Mouse (Mus musculus) heart, embryonic 12.5 days (tissue): Measurements from ENCODE around the gene Gm20661. TPM values are rescaled to one million over a fixed set of nuclear protein-coding genes. Genes with fewer than 3 reads are reported as not detected.

Experiments
- ATAC-seq: fragments of 200-750 bp; cut with Nextera tagmentation; 2 replicates; pipeline ENCODE4 v1.8.0; 2017; ENCODE audit warnings: moderate TSS enrichment, moderate library complexity; ENCODE audit not compliant: insufficient number of reproducible peaks, low FRiP score
- H3K27ac ChIP-seq: fragments of 300-500 bp; sonication (generic); 2 replicates; pipeline ENCODE4 v1.5.1; 2016; ENCODE audit warnings: mild to moderate bottlenecking, moderate library complexity; ENCODE audit not compliant: poor library complexity, severe bottlenecking
- H3K27me3 ChIP-seq: fragments of 300-500 bp; sonication (generic); replicated peaks from 2 replicates; pipeline ENCODE4 v1.6.1; 2016; ENCODE audit warnings: mild to moderate bottlenecking, moderate library complexity
- H3K36me3 ChIP-seq: fragments of 300-500 bp; sonication (generic); 2 replicates; pipeline ENCODE4 v1.6.1; 2016; ENCODE audit warnings: mild to moderate bottlenecking, moderate library complexity
- H3K4me1 ChIP-seq: fragments of 300-500 bp; sonication (generic); replicated peaks from 2 replicates; pipeline ENCODE4 v1.6.1; 2016; ENCODE audit warnings: mild to moderate bottlenecking
- H3K4me2 ChIP-seq: fragments of 300-500 bp; sonication (generic); 2 replicates; pipeline ENCODE4 v1.6.1; 2016; ENCODE audit warnings: mild to moderate bottlenecking, moderate library complexity
- H3K4me3 ChIP-seq: fragments of 300-500 bp; sonication (generic); 2 replicates; pipeline ENCODE4 v1.5.1; 2016; ENCODE audit warnings: mild to moderate bottlenecking
- H3K9ac ChIP-seq: fragments of 300-500 bp; sonication (generic); 2 replicates; pipeline ENCODE4 v1.6.1; 2016; ENCODE audit warnings: mild to moderate bottlenecking, moderate library complexity
- H3K9me3 ChIP-seq: fragments of 300-500 bp; sonication (generic); replicated peaks from 2 replicates; pipeline ENCODE4 v1.6.1; 2016; ENCODE audit warnings: mild to moderate bottlenecking, moderate library complexity
- WGBS: fragments of 180-500 bp; shearing (Covaris S2); methylation state at CpG from one replicate; pipeline ENCODE4 v1.1.7; 2016; 5-methylcytosine and 5-hydroxymethylcytosine counted together
- polyA plus RNA-seq: library from polyadenylated mRNA; unstranded; fragments of >200 nt; fragmentation: Nextera tagmentation; extraction: Ambion mirVana; gene quantifications from 2 replicates; pipeline ENCODE4 v1.2.1, GENCODE M21; 2016

Gene Gm20661
- polyA plus RNA-seq, 1 experiment from 2014 or later: 4.4 TPM

GRCm38 (mm10) chr9:107950460-107951355, 32.1 kb upstream of the Gm20661 start:
- 13% methylated on average over 45 of the region's 45 CpGs for WGBS
- peak overlapping the region; percentile 64 for H3K27ac ChIP-seq
- peak overlapping the region; percentile 86 for H3K4me3 ChIP-seq
- H3K27me3 ChIP-seq: 0 out of 2 replicates have a peak, but pooled peaks cover 3% of the 10 kb centered on the region
- no peaks in the 10 kb centered on the region for H3K36me3 ChIP-seq
- peak overlapping the region; percentile 73 for H3K9ac ChIP-seq
- H3K4me2 ChIP-seq: peak overlapping the region; percentile 79
- peaks cover 17% of the 10 kb centered on the region for H3K4me1 ChIP-seq
- ATAC-seq: peak; percentile 87
- no peaks in the 10 kb centered on the region for H3K9me3 ChIP-seq

- 66% methylated on average over 6 of the region's 6 CpGs for WGBS
These were observed 27.1 kb upstream of the Gm20661 start for GRCm38 (mm10) chr9:107955613-107956289.

GRCm38 (mm10) chr9:107957141-107957540, 25.7 kb upstream of the Gm20661 start:
- Histone ChIP-seq H3K4me1 (peaks cover 14% of the 10 kb centered on the region), H3K4me2 (no peak overlapping the region), H3K4me3 (no peak overlapping the region), H3K9me3 (no peaks in the 10 kb centered on the region), H3K27me3 (no peaks in the 10 kb centered on the region), H3K9ac (no peak overlapping the region), H3K27ac (no peak overlapping the region), H3K36me3 (peaks cover 56% of the 10 kb centered on the region)
- WGBS: 63% methylated on average over 6 of the region's 6 CpGs
- no peak for ATAC-seq

More at GRCm38 (mm10) chr9:107955613-107956289, 27.1 kb upstream of the Gm20661 start:
- H3K4me1 ChIP-seq: peaks cover 17% of the 10 kb centered on the region
- no peak overlapping the region for H3K4me3 ChIP-seq
- no peak for ATAC-seq
- H3K9ac ChIP-seq: no peak overlapping the region
- no peaks in the 10 kb centered on the region for H3K9me3 ChIP-seq
- no peak overlapping the region for H3K4me2 ChIP-seq
- peaks cover 44% of the 10 kb centered on the region for H3K36me3 ChIP-seq
- no peak overlapping the region for H3K27ac ChIP-seq
- no peaks in the 10 kb centered on the region for H3K27me3 ChIP-seq

GRCm38 (mm10) chr9:107959896-107960295, 23.0 kb upstream of the Gm20661 start:
- ATAC-seq: no peak
- H3K27me3 ChIP-seq: no peaks in the 10 kb centered on the region

GRCm38 (mm10) chr9:107960928-107961327, 21.9 kb upstream of the Gm20661 start:
- ATAC-seq: no peak
- WGBS: 70% methylated on average over 4 of the region's 4 CpGs
- no peak overlapping the region for H3K9ac ChIP-seq
- no peak overlapping the region for H3K4me3 ChIP-seq
- no peaks in the 10 kb centered on the region for H3K9me3 ChIP-seq
- peaks cover 64% of the 10 kb centered on the region for H3K36me3 ChIP-seq
- peaks cover 17% of the 10 kb centered on the region for H3K4me1 ChIP-seq
- no peaks in the 10 kb centered on the region for H3K27me3 ChIP-seq
- no peak overlapping the region for H3K27ac ChIP-seq
- H3K4me2 ChIP-seq: no peak overlapping the region

More at GRCm38 (mm10) chr9:107959896-107960295, 23.0 kb upstream of the Gm20661 start:
- H3K4me2 ChIP-seq: no peak overlapping the region
- H3K36me3 ChIP-seq: peaks cover 65% of the 10 kb centered on the region
- no peaks in the 10 kb centered on the region for H3K9me3 ChIP-seq
- no peak overlapping the region for H3K4me3 ChIP-seq
- WGBS: 73% methylated on average over 6 of the region's 6 CpGs
- H3K27ac ChIP-seq: no peak overlapping the region
- no peak overlapping the region for H3K9ac ChIP-seq
- peaks cover 23% of the 10 kb centered on the region for H3K4me1 ChIP-seq

- no peak overlapping the region for H3K9ac ChIP-seq
- no peak overlapping the region for H3K4me3 ChIP-seq
- peaks cover 63% of the 10 kb centered on the region for H3K36me3 ChIP-seq
- H3K4me1 ChIP-seq: peaks cover 16% of the 10 kb centered on the region
- no peaks in the 10 kb centered on the region for H3K27me3 ChIP-seq
- no peak for ATAC-seq
- no peak overlapping the region for H3K4me2 ChIP-seq
- no peaks in the 10 kb centered on the region for H3K9me3 ChIP-seq
- WGBS: 88% methylated on average over 10 of the region's 10 CpGs
- H3K27ac ChIP-seq: no peak overlapping the region
These were observed 21.5 kb upstream of the Gm20661 start for GRCm38 (mm10) chr9:107961351-107961762.

GRCm38 (mm10) chr9:107961881-107962280, 21.0 kb upstream of the Gm20661 start:
- 58% methylated on average over 5 of the region's 5 CpGs for WGBS
- H3K4me1 ChIP-seq: peaks cover 16% of the 10 kb centered on the region

GRCm38 (mm10) chr9:107962916-107963315, 19.9 kb upstream of the Gm20661 start:
- Histone ChIP-seq H3K4me1 (peaks cover 16% of the 10 kb centered on the region), H3K27me3 (no peaks in the 10 kb centered on the region), H3K27ac (no peak overlapping the region), H3K36me3 (peaks cover 48% of the 10 kb centered on the region), H3K9ac (no peak overlapping the region), H3K4me3 (no peak overlapping the region), H3K9me3 (no peaks in the 10 kb centered on the region), H3K4me2 (no peak overlapping the region)
- 90% methylated on average over 9 of the region's 9 CpGs for WGBS
- ATAC-seq: no peak

More at GRCm38 (mm10) chr9:107961881-107962280, 21.0 kb upstream of the Gm20661 start:
- Histone ChIP-seq H3K4me3 (no peak overlapping the region), H3K9me3 (no peaks in the 10 kb centered on the region), H3K36me3 (peaks cover 58% of the 10 kb centered on the region), H3K27ac (no peak overlapping the region), H3K9ac (0 out of 2 replicates have a peak overlapping the region, but pooled peaks have one; percentile 36), H3K4me2 (no peak overlapping the region), H3K27me3 (no peaks in the 10 kb centered on the region)
- ATAC-seq: peak; percentile 19; the same call in 1 of the 2 replicates

GRCm38 (mm10) chr9:107963700-107964099, 19.2 kb upstream of the Gm20661 start:
- Histone ChIP-seq H3K27ac (peak overlapping the region; percentile 81), H3K4me1 (peaks cover 16% of the 10 kb centered on the region), H3K4me3 (no peak overlapping the region), H3K27me3 (no peaks in the 10 kb centered on the region), H3K9me3 (no peaks in the 10 kb centered on the region), H3K4me2 (peak overlapping the region; percentile 33; the same call in 1 of the 2 replicates), H3K36me3 (peaks cover 47% of the 10 kb centered on the region), H3K9ac (peak overlapping the region; percentile 28; the same call in 1 of the 2 replicates)
- WGBS: 16% methylated on average over 5 of the region's 5 CpGs
- ATAC-seq: peak; percentile 63

GRCm38 (mm10) chr9:107964681-107965080, 18.2 kb upstream of the Gm20661 start:
- no peak for ATAC-seq
- Histone ChIP-seq H3K9ac (no peak overlapping the region), H3K4me3 (no peak overlapping the region), H3K4me2 (no peak overlapping the region), H3K4me1 (peaks cover 16% of the 10 kb centered on the region), H3K9me3 (no peaks in the 10 kb centered on the region), H3K27me3 (no peaks in the 10 kb centered on the region), H3K36me3 (peaks cover 46% of the 10 kb centered on the region), H3K27ac (0 out of 2 replicates have a peak overlapping the region, but pooled peaks have one; percentile 0)
- WGBS: 87% methylated on average over 9 of the region's 9 CpGs

- no peak overlapping the region for H3K4me2 ChIP-seq
- peaks cover 23% of the 10 kb centered on the region for H3K4me1 ChIP-seq
- no peak overlapping the region for H3K4me3 ChIP-seq
- H3K9ac ChIP-seq: no peak overlapping the region
- no peak overlapping the region for H3K27ac ChIP-seq
- WGBS: 82% methylated on average over 10 of the region's 10 CpGs
- no peaks in the 10 kb centered on the region for H3K9me3 ChIP-seq
- peaks cover 39% of the 10 kb centered on the region for H3K36me3 ChIP-seq
- H3K27me3 ChIP-seq: no peaks in the 10 kb centered on the region
- no peak for ATAC-seq
These were observed 16.2 kb upstream of the Gm20661 start for GRCm38 (mm10) chr9:107966676-107967075.
